Mouse (Mus musculus) hindbrain, embryonic 11.5 days (tissue): ENCODE data around the gene Thsd7a. TPM values are rescaled to one million over a fixed set of nuclear protein-coding genes. Genes with fewer than 3 reads are reported as not detected.

Source experiments
- ATAC-seq: fragments of 200-750 bp; cut with Nextera tagmentation; 2 replicates; pipeline ENCODE4 v1.8.0; 2017; ENCODE audit warnings: mild to moderate bottlenecking, moderate TSS enrichment, moderate library complexity; ENCODE audit not compliant: low FRiP score
- DNase-seq: peaks from one replicate; pipeline ENCODE4 v3.0.0-alpha.2; 2015; ENCODE audit warnings: low spot score
- H3K27ac ChIP-seq: fragments of 300-500 bp; sonication (generic); 2 replicates; pipeline ENCODE4 v1.5.1; 2014; ENCODE audit warnings: mild to moderate bottlenecking, low read depth, low read length
- H3K27me3 ChIP-seq: fragments of 300-500 bp; sonication (generic); 2 replicates; pipeline ENCODE4 v1.6.1; 2014; ENCODE audit warnings: mild to moderate bottlenecking, low read length, moderate library complexity, mixed read lengths; ENCODE audit not compliant: control insufficient read depth, insufficient read depth
- H3K36me3 ChIP-seq: fragments of 300-500 bp; sonication (generic); 2 replicates; pipeline ENCODE4 v1.6.1; 2014; ENCODE audit warnings: mild to moderate bottlenecking, low read length, moderate library complexity, mixed read lengths; ENCODE audit not compliant: control insufficient read depth, insufficient read depth
- H3K4me1 ChIP-seq: fragments of 300-500 bp; sonication (generic); replicated peaks from 2 replicates; pipeline ENCODE4 v1.6.1; 2014; ENCODE audit warnings: low read length, mixed read lengths; ENCODE audit not compliant: control insufficient read depth, insufficient read depth
- H3K4me2 ChIP-seq: fragments of 300-500 bp; sonication (generic); replicated peaks from 2 replicates; pipeline ENCODE4 v1.6.1; 2014; ENCODE audit warnings: mild to moderate bottlenecking, low read depth, low read length
- H3K4me3 ChIP-seq: fragments of 300-500 bp; sonication (generic); 2 replicates; pipeline ENCODE4 v1.5.1; 2014; ENCODE audit warnings: low read depth, low read length
- H3K9ac ChIP-seq: fragments of 300-500 bp; sonication (generic); 2 replicates; pipeline ENCODE4 v1.6.1; 2014; ENCODE audit warnings: low read depth, low read length
- H3K9me3 ChIP-seq: fragments of 300-500 bp; sonication (generic); 2 replicates; pipeline ENCODE4 v1.6.1; 2016; ENCODE audit warnings: low read length; ENCODE audit not compliant: control insufficient read depth
- WGBS: fragments of 180-500 bp; shearing (Covaris S2); extraction: QIAGEN DNeasy Blood & Tissue Kit; methylation state at CpG from one replicate; pipeline ENCODE4 v1.1.7; 2014; 5-methylcytosine and 5-hydroxymethylcytosine counted together
- polyA plus RNA-seq: library from polyadenylated mRNA; unstranded; fragments of >200 nt; fragmentation: Nextera tagmentation; extraction: Ambion mirVana; gene quantifications from 2 replicates; pipeline ENCODE4 v1.2.1, GENCODE M21; 2014

Thsd7a gene
- polyA plus RNA-seq, 1 experiment from 2014 or later, result 43.2 TPM

DNA sequence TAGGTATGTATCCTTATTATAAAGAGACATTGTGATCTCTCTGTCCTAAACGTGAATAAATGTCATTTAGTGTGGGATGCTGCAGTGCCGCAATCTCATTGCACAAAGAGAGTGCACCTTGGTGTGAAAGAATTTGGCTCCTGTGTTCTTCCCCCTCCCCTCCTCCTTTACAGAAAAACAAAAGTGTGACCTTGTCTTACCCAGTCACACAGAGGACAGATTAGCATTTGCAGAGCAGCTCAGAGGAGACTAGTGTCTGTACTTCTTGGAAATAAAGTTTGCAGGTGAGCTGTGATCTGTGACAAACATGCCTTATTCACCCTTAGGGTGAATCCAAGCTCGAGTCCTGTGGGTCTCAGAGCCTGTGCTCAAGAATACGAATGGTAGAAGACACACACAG lies 332.2 kb downstream of the Thsd7a start:
- Histone ChIP-seq H3K36me3 (no peaks in the 10 kb centered on the region), H3K4me2 (no peak overlapping the region), H3K9ac (no peak overlapping the region), H3K9me3 (no peaks in the 10 kb centered on the region), H3K27me3 (no peaks in the 10 kb centered on the region), H3K4me3 (no peak overlapping the region), H3K4me1 (no peaks in the 10 kb centered on the region), H3K27ac (no peak overlapping the region)
- ATAC-seq (no peak), DNase-seq (no peak)
- 57% methylated on average over 4 of the region's 4 CpGs for WGBS

DNA sequence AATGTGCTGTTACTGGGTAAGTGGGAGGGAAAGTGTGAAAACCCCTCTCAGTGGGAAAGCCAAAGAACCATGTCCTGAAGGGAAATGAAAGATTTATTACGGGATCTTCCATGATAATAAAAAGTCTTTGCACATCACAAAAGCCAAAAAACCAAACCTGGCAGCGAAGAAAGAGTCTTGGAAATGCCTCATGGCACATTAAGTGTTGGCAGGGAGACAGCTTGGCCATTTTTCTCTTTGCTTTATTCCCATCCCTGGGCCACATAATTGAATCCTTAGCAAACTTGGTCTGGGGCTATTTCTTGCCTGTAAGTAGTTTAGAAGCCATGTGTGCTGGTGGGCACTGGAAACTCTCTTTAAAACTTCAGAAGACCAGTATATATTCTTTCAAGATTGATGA lies 344.8 kb downstream of the Thsd7a start:
- DNase-seq, result no peak
- WGBS, result 83% methylated on average over 2 of the region's 2 CpGs

DNA sequence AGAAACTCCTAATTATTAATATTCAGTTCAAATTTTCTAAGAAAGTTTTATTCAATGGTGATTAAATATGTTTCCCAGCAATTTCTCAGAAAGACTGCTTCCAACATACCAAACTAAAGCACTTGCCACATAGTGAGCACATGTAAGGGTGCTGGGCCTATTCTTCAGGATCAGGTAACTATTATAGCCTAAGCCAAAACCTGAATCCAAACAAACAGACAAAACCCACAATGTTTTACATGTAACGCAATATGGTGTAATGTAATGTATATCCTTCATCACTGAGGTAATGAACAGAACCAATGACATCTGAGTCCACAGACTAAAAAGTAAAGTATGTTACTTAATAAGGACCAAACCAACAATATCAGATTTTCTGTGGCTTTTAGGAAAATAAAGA lies 346.2 kb downstream of the Thsd7a start:
- H3K4me3 ChIP-seq, result no peak overlapping the region
- H3K27ac ChIP-seq, result no peak overlapping the region
- DNase-seq (no peak), ATAC-seq (no peak)
- H3K4me2 ChIP-seq, result no peak overlapping the region
- no peak overlapping the region for H3K9ac ChIP-seq
- H3K36me3 ChIP-seq, result no peaks in the 10 kb centered on the region
- no peaks in the 10 kb centered on the region for H3K27me3 ChIP-seq
- WGBS, result 94% methylated on average over 1 of the region's 1 CpGs
- no peaks in the 10 kb centered on the region for H3K4me1 ChIP-seq
- H3K9me3 ChIP-seq, result no peaks in the 10 kb centered on the region

More for the DNA sequence above, 344.8 kb downstream of the Thsd7a start:
- no peak overlapping the region for H3K27ac ChIP-seq
- H3K9me3 ChIP-seq, result no peaks in the 10 kb centered on the region
- H3K36me3 ChIP-seq, result no peaks in the 10 kb centered on the region
- H3K27me3 ChIP-seq, result no peaks in the 10 kb centered on the region
- no peak overlapping the region for H3K4me2 ChIP-seq
- no peak for ATAC-seq
- no peak overlapping the region for H3K9ac ChIP-seq
- no peak overlapping the region for H3K4me3 ChIP-seq
- H3K4me1 ChIP-seq, result no peaks in the 10 kb centered on the region

DNA sequence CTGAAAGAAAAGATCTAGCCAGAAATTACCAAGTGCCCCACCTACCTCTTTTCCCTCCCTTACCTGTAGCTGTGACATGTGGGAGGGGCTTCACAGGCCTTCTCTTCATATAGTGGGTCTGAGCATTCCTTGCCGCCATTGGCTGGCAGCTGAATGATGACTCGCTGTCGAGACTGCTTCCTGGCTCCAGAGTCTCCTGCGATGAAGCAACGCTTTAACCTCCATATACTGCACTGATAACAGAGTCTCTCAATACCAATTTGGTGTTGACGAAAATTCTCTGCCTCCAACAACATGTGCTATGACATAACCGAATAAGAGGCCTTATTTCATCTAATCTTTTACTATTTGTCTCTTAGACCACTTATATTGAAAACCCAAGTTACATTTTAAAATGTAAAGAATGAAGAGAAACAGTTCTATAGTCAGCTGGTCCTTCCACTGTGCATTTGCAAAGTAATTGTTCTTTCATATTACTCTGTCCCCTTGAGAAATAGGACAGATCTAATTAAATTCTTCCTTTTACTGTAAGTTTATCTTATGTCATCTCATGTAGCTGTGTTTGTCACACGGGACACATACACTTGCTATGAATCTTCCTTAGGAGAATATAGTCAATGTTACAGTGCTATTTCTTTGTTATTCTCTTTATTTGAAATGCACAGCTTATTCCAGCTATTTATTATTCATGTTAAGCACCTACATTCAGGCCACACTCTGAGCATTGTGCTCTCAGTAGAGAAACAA lies 351.3 kb downstream of the Thsd7a start:
- Histone ChIP-seq H3K27ac (no peak overlapping the region), H3K9ac (no peak overlapping the region), H3K4me3 (no peak overlapping the region), H3K4me1 (no peaks in the 10 kb centered on the region), H3K9me3 (no peaks in the 10 kb centered on the region), H3K27me3 (no peaks in the 10 kb centered on the region), H3K4me2 (no peak overlapping the region), H3K36me3 (no peaks in the 10 kb centered on the region)
- WGBS, result 94% methylated on average over 8 of the region's 8 CpGs
- ATAC-seq, result no peak
- DNase-seq, result no peak

DNA sequence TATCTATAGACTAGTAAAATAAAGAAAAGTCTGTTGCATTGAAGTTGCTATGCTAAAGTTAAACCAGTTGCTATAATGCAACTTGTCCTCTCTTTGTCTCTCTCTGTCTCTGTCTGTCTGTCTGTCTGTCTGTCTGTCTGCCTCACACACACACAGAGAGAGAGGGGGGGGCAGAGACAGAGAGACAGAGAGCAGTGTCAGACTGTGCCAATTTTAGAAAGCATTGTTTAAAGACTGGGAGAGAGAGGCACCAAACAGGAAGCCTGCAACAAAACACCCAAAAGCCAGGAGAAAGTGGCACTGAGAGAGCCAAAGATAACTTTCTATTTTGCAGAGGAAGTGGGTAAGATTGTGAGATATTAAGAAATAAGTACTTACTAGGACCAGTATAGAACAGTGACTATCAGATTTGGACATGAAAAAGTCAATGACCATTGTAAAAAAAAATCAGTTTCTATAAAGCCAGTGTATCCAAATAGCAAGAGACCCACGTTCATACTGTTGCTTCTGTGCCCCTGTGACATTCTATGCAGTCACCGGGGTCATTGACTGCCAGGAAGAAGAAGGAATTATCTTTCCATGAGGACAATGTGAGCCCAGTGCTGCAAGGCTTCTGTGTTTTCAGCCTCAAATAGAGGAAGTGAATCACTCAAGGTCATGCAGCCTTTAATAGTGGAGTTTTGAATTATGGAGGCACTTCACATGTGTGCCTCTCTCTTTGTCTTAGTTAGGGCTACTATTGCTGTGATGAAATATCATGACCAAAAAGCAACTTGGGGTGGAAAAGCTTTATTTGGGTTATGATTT lies 355.4 kb downstream of the Thsd7a start:
- WGBS, result 76% methylated on average over 2 of the region's 2 CpGs
- H3K4me1 ChIP-seq, result no peaks in the 10 kb centered on the region
- ATAC-seq, result no peak

DNA sequence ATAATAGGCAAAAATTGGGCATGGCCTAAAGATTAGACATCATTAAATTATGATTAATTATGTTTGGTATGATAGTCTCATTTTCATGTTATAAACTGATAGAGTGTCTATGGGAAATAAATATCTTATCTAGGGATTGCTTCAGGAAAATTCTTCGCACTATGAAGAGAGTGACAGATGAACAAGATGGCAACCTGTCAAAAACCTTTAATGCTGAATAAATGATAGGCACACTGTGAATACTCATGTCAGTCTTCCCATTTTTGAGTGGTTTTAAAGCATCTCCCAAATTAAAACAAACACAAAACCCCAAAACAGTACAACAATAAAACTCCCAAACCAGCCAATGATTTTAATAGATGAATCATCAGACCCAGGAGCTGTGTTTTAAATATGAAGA lies 362.5 kb downstream of the Thsd7a start:
- ATAC-seq (no peak), DNase-seq (no peak)
- H3K4me1 ChIP-seq, result no peaks in the 10 kb centered on the region
- WGBS, result 94% methylated on average over 1 of the region's 1 CpGs
- no peak overlapping the region for H3K4me2 ChIP-seq
- H3K9ac ChIP-seq, result no peak overlapping the region
- no peak overlapping the region for H3K27ac ChIP-seq
- H3K36me3 ChIP-seq, result no peaks in the 10 kb centered on the region
- H3K4me3 ChIP-seq, result no peak overlapping the region
- no peaks in the 10 kb centered on the region for H3K27me3 ChIP-seq
- H3K9me3 ChIP-seq, result no peaks in the 10 kb centered on the region

More for the DNA sequence above, 355.4 kb downstream of the Thsd7a start:
- no peaks in the 10 kb centered on the region for H3K36me3 ChIP-seq
- DNase-seq, result no peak
- no peaks in the 10 kb centered on the region for H3K27me3 ChIP-seq
- H3K9me3 ChIP-seq, result no peaks in the 10 kb centered on the region
- no peak overlapping the region for H3K9ac ChIP-seq
- H3K27ac ChIP-seq, result no peak overlapping the region
- no peak overlapping the region for H3K4me3 ChIP-seq
- no peak overlapping the region for H3K4me2 ChIP-seq

DNA sequence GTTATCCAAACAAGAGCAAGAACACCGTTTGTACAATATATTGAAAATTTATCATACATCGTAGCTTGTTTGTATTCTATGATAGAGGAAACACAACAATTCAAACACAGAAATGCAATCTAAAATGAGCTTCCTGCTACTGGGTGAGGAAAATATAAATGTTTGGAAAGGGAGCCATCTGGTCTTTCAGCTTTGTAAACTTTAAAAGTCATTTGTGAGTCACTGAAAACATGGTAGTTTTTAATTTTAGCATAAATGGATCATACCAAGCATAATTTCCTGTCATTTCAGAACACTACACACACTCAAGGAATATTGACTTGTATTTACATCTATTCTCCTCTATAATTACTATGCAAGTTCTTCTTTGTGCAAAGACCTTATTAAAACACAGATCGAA lies 363.6 kb downstream of the Thsd7a start:
- Histone ChIP-seq H3K36me3 (no peaks in the 10 kb centered on the region), H3K4me2 (no peak overlapping the region), H3K9me3 (no peaks in the 10 kb centered on the region), H3K27ac (no peak overlapping the region), H3K4me3 (no peak overlapping the region), H3K27me3 (no peaks in the 10 kb centered on the region), H3K9ac (no peak overlapping the region), H3K4me1 (no peaks in the 10 kb centered on the region)
- no peak for DNase-seq
- no peak for ATAC-seq
- WGBS, result 91% methylated on average over 3 of the region's 3 CpGs

DNA sequence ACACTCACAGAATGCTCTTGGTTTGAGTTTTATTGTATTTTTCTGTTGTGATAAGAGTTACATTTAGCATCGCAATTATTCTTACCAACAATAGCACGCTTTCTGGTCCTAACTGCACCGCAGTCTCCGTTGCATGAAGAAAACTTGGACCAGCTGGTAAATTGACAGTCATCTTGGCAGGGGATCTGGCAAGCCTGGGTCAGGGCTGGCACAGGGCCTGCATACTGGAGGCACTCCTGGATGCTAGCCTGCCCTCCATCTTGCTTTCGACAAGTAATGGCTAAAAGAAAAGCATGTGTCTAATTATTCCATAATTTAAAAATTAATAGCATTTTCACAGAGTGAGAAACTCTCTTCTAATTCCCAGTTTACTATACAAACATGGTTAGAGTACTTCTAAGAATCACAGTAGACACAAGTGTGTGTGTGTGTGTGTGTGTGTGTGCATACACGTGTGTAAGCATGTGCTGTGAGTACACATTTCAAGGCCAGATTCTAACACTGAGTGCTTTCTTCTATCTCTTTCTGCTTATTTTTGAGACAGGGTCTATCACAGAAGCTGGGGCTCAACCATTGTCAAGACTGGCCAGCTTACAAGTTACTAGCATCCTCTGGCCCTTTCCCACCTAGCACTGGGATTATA lies 368.0 kb downstream of the Thsd7a start:
- Histone ChIP-seq H3K36me3 (no peaks in the 10 kb centered on the region), H3K4me3 (no peak overlapping the region), H3K27ac (no peak overlapping the region), H3K27me3 (no peaks in the 10 kb centered on the region), H3K4me1 (no peaks in the 10 kb centered on the region), H3K9me3 (no peaks in the 10 kb centered on the region), H3K4me2 (no peak overlapping the region), H3K9ac (no peak overlapping the region)
- WGBS, result 92% methylated on average over 6 of the region's 6 CpGs
- DNase-seq (no peak), ATAC-seq (no peak)
